Mouse (Mus musculus) liver, adult 2 months (tissue): ENCODE data around the gene Fgf4. TPM values are rescaled to one million over a fixed set of nuclear protein-coding genes. Genes with fewer than 3 reads are reported as not detected.
"Not testable (repeated sequence)": the region's sequence is repeated elsewhere in the genome, so short reads cannot be mapped to it uniquely, and the experiment has no call there.

ENCODE experiments used
- DNase-seq: peaks from one replicate; pipeline ENCODE4 v3.0.0-alpha.2; 2011; ENCODE audit warnings: low read depth, low spot score; ENCODE audit errors: extremely low read depth
- H3K27ac ChIP-seq: fragments of 200-500 bp; replicated peaks from 2 replicates; pipeline ENCODE4 v1.5.1; 2012; ENCODE audit warnings: low read depth, mild to moderate bottlenecking, control low read depth, inconsistent platforms, low read length; ENCODE audit not compliant: insufficient read depth
- H3K27me3 ChIP-seq: fragments of 200-500 bp; 2 replicates; pipeline ENCODE4 v1.6.1; 2012; ENCODE audit warnings: mild to moderate bottlenecking, moderate library complexity, low read length, inconsistent platforms; ENCODE audit not compliant: control insufficient read depth, insufficient read depth
- H3K36me3 ChIP-seq: fragments of 200-500 bp; 2 replicates; pipeline ENCODE4 v1.6.1; 2012; ENCODE audit warnings: low read length, inconsistent platforms; ENCODE audit not compliant: control insufficient read depth, insufficient read depth
- H3K4me1 ChIP-seq: fragments of 200-500 bp; 2 replicates; pipeline ENCODE4 v1.6.1; 2011; ENCODE audit warnings: low read length; ENCODE audit not compliant: control insufficient read depth, insufficient read depth
- H3K4me3 ChIP-seq: fragments of 200-500 bp; 2 replicates; pipeline ENCODE4 v1.5.1; 2011; ENCODE audit warnings: low read depth, mild to moderate bottlenecking, control low read depth, low read length, moderate library complexity; ENCODE audit not compliant: insufficient read depth
- H3K79me2 ChIP-seq: fragments of 200-500 bp; 2 replicates; pipeline ENCODE4 v1.6.1; 2012; ENCODE audit warnings: inconsistent platforms, mild to moderate bottlenecking, low read length, moderate library complexity; ENCODE audit not compliant: control insufficient read depth, insufficient read depth
- H3K9ac ChIP-seq: fragments of 200-500 bp; 2 replicates; pipeline ENCODE4 v1.6.1; 2012; ENCODE audit warnings: low read depth, mild to moderate bottlenecking, control low read depth, inconsistent platforms, low read length
- CTCF ChIP-seq: fragments of 200-500 bp; IDR thresholded peaks from 2 replicates; pipeline ENCODE4 v1.5.1; 2011; ENCODE audit warnings: low read depth, low read length, control low read depth
- POLR2A ChIP-seq: fragments of 200-500 bp; IDR thresholded peaks from 2 replicates; pipeline ENCODE4 v1.6.1; 2011; ENCODE audit warnings: low read length, control low read depth; ENCODE audit not compliant: insufficient read depth; ENCODE audit errors: extremely low read depth
- WGBS: fragments of 180-500 bp; shearing (Covaris S2); methylation state at CpG from one replicate; pipeline ENCODE4 v1.1.7; 2018; 5-methylcytosine and 5-hydroxymethylcytosine counted together
- polyA plus RNA-seq: library from polyadenylated mRNA; depleted of rRNA; stranded (reverse); fragments of >200 nt; gene quantifications from 2 replicates; pipeline ENCODE4 v1.2.3, GENCODE M21; 2012
- total RNA-seq: library from RNA; depleted of rRNA; stranded (reverse); fragments of >200 nt; gene quantifications from 2 replicates; pipeline ENCODE4 v1.2.3, GENCODE M21; 2014

Fgf4 gene
- total and polyA plus RNA-seq, 2 experiments = not detected

DNA sequence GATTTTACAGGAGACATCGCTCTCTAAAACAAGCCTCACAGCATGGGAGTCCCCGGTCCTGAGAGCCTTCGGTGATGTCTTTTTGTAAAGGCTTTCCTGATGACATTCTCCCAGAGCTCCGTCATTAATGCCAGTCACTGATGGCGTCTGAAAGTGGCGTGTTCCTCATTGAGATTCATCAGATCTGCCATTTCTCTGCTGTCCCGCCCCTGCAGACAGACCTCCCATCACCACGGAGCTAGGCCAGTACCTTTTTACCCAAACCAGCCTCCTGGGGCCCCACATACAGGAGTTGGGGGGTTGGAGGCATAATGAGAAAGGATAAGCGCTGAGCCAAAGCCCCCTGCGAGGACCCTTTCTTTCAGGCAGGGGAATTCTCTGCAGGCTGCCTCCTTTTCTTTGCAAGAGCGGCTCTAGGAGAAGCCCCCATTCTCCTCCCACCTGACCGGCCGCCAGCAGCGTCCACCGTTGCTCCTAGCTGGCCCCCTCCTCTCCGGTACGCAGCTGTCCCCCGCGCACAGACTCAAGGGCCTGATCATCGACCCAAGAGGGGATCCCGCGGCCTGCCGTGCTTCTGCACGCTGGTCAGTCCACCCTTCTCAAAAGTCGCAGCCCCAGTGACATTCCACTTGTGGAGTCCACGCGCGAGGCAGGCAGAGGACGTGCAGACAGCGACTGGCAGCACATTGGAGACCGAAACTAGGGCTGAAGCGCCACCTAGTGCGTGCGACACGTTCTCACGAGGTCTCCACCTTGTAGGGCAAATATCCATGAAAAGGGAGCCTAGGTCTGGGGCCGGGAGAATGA lies 48.3 kb downstream of the Fgf4 start:
- no peaks in the 10 kb centered on the region for H3K36me3 ChIP-seq
- peak; percentile 40 for DNase-seq
- no peak for TF ChIP-seq POLR2A
- TF ChIP-seq CTCF = peak; percentile 94
- no peaks in the 10 kb centered on the region for H3K4me1 ChIP-seq
- H3K79me2 ChIP-seq = no peaks in the 10 kb centered on the region
- no peak overlapping the region for H3K9ac ChIP-seq
- H3K4me3 ChIP-seq = peak overlapping the region; percentile 39; the same call in 1 of the 2 replicates
- 2% methylated on average over 37 of the region's 37 CpGs for WGBS
- H3K27me3 ChIP-seq = peaks cover 13% of the 10 kb centered on the region
- no peak overlapping the region for H3K27ac ChIP-seq

DNA sequence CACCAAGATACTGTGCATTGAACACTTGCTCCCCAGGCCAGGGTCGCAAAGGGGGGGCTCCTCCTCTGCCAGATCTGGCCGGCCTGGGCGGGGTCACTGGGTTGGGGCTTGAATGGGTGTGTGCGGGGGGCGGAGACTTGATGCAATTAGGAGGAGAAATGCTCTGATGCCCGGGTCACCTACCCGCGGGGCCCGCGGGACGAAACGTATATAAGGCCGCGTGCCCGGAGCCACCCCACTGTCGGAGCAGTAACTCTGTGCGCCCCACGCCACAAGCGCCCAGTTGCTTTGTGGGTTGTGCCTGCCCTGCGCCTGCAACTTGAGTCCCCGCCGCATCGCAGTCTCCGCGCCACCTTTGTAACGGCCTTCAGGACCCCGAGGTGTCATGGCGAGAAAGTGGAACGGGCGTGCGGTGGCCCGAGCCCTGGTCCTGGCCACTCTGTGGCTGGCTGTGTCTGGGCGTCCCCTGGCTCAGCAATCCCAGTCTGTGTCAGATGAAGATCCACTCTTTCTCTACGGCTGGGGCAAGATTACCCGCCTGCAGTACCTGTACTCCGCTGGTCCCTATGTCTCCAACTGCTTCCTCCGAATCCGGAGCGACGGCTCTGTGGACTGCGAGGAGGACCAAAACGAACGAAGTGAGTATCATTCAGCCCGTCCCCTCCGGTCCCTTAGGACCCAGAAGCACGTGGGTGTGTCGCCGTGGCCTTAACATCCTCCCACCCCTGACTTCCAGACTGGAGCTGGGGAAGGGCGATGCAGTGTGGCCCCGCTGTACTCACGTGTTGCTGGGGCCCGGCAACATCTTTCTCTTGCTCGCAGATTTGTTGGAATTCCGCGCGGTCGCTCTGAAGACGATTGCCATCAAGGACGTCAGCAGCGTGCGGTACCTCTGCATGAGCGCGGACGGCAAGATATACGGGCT lies 49.4 kb downstream of the Fgf4 start, which contains the start of gene Fgf15:
Fgf15 (plus strand) TSS at position 238 of the 925 bp plus-strand sequence.
- H3K9ac ChIP-seq = no peak within 1 kb of the TSS
- WGBS = 4% methylated on average over 65 of the region's 65 CpGs

DNA sequence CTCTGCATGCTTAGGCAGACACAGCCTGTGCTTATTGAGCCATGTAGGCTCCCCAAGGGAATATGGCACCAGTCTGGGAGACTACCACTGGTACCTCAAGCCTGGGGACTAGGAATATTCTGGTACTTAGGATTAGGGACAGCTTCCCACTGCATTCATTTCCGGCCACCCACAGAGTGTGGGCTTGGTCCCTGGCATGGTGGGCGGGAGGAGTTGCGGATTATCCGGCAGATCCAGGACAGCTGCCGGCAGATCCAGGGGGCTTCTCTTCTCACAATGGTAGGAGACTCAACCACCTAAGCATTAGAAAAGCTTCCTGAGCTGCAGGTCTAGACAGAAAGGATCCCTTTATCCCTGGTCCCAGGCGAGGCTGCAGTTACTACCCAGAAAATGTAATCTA lies 51.3 kb downstream of the Fgf4 start:
- Histone ChIP-seq H3K9ac (no peak overlapping the region), H3K79me2 (no peaks in the 10 kb centered on the region), H3K36me3 (no peaks in the 10 kb centered on the region), H3K4me3 (no peak overlapping the region), H3K4me1 (no peaks in the 10 kb centered on the region), H3K27ac (no peak overlapping the region), H3K27me3 (peaks cover 11% of the 10 kb centered on the region)
- 76% methylated on average over 6 of the region's 6 CpGs for WGBS
- DNase-seq = no peak
- no peak for TF ChIP-seq POLR2A
- no peak for TF ChIP-seq CTCF

More for the DNA sequence above, 49.4 kb downstream of the Fgf4 start, which contains the start of gene Fgf15:
- no peaks in the 10 kb centered on the region for H3K36me3 ChIP-seq
- no peak within 1 kb of the TSS for H3K27ac ChIP-seq
- no peaks in the 10 kb centered on the region for H3K79me2 ChIP-seq
- peak within 1 kb of the TSS; percentile 39; the same call in 1 of the 2 replicates for H3K4me3 ChIP-seq
- no peaks in the 10 kb centered on the region for H3K4me1 ChIP-seq
- no peak for TF ChIP-seq POLR2A
- no peak for TF ChIP-seq CTCF
- peaks cover 13% of the 10 kb centered on the region for H3K27me3 ChIP-seq
- no peak for DNase-seq

DNA sequence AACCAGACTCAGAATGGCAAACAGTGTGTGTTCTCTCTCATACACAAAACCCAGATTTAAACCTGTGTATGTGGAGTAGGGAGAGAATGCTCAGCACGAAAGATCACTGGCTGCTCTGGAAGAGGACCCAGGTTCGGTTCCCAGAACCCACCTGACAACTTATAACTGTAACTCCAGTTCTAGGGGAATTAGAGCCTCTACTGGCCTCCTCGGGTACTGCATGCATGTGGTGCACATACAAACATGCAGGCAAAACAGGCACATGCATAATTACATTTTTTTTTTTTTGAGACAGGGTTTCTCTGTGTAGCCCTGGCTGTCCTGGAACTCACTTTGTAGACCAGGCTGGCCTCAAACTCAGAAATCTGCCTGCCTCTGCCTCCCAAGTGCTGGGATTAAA lies 58.3 kb downstream of the Fgf4 start:
- H3K79me2 ChIP-seq, DNase-seq, H3K9ac ChIP-seq, H3K4me1 ChIP-seq, H3K27ac ChIP-seq, H3K27me3 ChIP-seq, H3K4me3 ChIP-seq, H3K36me3 ChIP-seq: not testable (repeated sequence)
- WGBS = 89% methylated on average over 3 of the region's 3 CpGs

DNA sequence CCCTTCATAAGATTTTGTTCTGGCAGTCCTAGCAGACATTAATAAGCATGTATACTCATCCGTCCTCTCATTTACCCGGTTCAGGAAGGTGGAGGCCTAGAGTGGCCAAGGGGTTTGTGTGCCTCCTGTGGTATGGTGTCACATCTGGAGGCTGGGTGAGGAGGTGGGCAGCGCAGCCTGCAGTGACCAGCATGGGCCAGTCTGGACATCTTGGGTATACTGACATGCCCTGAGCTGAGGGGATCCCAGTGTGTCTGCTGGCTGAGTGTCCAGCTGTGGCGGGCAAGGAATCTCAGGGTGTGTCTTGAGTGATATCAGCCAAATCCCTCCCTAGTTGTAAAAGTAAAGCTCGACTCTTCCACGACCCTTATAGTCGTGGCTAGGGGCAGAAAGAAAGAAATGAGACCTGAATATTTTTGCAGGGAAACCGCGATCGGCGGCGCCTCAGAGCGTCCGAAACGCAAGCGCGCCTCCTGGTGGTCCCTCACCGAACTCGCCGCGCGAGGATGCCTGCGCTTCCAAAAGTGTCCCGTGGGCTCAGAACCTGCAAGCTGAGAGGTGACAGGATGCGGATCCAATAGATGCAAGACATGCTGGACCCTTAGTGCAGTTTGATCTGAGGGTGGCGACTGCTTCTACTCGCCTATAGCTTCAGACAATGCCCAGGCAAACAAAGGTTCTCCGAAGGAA lies 59.7 kb downstream of the Fgf4 start:
- H3K9ac ChIP-seq = no peak overlapping the region
- no peak overlapping the region for H3K4me3 ChIP-seq
- 14% methylated on average over 28 of the region's 28 CpGs for WGBS

More for the DNA sequence above, 59.7 kb downstream of the Fgf4 start:
- TF ChIP-seq CTCF (peak; percentile 85), POLR2A (no peak)
- no peaks in the 10 kb centered on the region for H3K27me3 ChIP-seq
- H3K4me1 ChIP-seq = no peaks in the 10 kb centered on the region
- DNase-seq = no peak
- H3K36me3 ChIP-seq = no peaks in the 10 kb centered on the region
- no peaks in the 10 kb centered on the region for H3K79me2 ChIP-seq
- H3K27ac ChIP-seq = no peak overlapping the region
